Mouse (Mus musculus) cerebellum, adult 11 months (tissue): Measurements from ENCODE around the gene Orai1.
A peak's percentile ranks its signal among the peaks of the same experiment; 100 is the strongest.
"Not testable (repeated sequence)": the region's sequence is repeated elsewhere in the genome, so short reads cannot be mapped to it uniquely, and the experiment has no call there.

Source experiments
- DNase-seq: peaks from one replicate; pipeline ENCODE4 v3.0.0; 2022

The Orai1 gene

DNA sequence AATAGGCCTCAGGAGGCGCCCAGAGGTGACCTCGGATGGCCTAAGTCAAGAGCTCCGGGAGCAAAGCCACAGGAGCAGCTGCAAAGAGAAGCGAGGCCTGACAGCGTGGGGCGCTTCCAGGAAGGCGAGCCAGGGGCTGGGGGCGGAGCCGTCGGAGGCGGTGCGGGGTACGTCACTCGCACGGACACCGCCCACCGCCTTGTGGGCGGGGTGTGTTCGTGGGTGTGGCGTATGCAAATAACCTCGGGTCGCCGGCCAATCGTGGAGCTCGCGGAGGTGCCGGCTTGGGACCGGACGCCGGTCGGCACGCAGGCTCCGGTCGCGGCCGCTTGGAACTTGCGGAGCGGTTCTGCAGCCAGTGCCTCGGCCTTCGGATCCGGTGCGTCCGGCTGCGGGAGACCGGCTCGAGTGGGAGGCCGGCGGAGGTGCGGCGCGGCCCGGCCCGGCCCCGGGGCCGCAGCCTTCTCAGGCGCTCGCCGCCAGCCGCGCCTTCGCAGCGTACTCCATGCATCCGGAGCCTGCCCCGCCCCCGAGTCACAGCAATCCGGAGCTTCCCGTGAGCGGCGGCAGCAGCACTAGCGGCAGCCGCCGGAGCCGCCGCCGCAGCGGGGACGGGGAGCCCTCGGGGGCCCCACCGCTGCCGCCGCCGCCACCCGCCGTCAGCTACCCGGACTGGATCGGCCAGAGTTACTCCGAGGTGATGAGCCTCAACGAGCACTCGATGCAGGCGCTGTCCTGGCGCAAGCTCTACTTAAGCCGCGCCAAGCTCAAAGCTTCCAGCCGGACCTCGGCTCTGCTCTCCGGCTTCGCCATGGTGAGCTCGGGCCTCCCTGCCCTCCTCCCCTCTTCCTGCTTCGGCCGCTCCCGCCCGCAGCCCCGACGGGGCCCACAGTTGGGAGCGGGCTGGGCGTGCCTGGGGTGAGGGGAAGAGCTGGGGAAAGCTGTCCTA is at the start of gene Orai1:
Orai1 (plus strand) TSS at position 322 of the 949 bp plus-strand sequence.
- DNase-seq = peak; percentile 98

GRCm38 (mm10) chr5:122965427-122965826 is 49.4 kb upstream of the Orai1 start:
- DNase-seq = no peak

DNA sequence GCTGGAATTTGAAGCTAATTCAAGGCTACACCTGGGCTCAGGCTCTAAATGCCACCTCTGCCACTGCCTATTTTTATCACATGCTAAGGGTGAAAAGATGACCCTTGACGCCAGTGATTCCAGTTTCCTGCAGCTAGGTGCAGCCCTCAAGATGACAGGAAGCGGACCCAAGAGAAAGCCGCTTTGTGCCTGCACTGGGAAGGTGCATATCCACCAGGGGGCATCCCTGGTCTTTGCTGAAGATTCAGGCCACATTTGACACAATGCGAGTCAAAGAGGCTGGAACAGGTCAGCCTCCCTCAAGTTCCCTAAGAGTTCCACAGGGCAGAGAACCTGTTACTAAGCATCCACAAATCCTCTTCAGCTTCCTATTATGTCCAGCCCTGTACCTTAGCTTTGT is 46.6 kb upstream of the Orai1 start:
- peak; percentile 67 for DNase-seq

- DNase-seq = no peak
Observed at GRCm38 (mm10) chr5:122970056-122970455, 44.8 kb upstream of the Orai1 start.

DNA sequence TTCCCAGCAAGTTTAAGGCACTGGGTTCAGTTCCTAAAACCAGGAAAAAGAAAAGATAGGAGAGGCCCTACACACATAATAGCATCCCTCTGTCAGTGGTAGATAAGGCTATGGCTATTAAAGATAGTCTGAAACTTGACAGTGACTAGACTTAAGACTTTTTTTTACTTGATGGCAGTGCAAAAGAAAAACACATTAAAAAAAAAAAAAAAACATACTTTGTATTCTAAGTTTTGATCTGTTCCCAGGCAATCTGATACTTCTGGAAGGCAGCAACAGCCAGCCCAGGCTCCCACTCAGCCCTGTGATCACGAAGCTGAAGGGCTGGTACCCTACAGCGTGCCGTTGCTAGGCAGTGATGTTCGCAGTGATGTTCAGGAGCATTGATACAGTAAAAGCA is 43.4 kb upstream of the Orai1 start:
- DNase-seq = no peak

DNA sequence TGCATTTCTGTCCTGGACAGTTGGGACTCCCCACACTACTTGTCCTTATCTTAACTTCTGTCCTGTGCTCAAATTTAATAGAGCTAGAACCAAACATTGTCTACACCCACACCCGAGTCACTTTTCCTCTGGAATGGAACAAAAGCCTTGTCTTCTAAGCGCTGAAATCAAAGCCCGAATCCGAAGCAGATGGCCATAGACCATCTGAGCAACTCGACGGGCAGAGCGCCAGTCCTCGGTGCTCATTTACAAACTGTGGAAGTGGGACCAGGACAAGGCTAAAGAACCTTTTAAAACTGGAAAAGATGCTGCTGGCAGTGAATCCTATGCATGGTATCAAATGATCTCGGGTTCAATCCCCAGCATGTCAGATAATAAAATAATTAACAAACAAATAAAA is 42.8 kb upstream of the Orai1 start:
- DNase-seq = peak; percentile 69

- not testable (repeated sequence) for DNase-seq
Observed at GRCm38 (mm10) chr5:122974701-122975100, 40.2 kb upstream of the Orai1 start.

DNA sequence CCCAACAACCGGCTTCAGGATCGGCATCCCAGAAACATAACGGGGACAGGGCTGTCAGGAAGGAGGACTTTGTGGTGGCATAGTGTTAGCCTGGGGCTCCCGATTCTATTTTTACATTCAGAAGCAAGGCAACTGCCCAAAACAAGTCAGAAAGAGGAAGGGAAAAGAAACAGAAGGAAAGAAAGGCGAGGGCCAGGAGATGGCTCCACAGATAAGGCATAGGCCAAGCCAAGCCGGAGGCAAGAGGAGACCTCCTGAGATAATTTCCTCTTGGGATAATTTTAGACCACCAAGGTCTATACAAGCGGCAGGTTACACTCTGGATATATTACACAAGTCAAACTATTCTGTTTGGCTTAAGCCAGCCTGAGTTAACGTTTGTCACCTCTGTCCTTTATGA is 35.9 kb upstream of the Orai1 start:
- no peak for DNase-seq

GRCm38 (mm10) chr5:122984483-122984882 is 30.4 kb upstream of the Orai1 start:
- no peak for DNase-seq

DNA sequence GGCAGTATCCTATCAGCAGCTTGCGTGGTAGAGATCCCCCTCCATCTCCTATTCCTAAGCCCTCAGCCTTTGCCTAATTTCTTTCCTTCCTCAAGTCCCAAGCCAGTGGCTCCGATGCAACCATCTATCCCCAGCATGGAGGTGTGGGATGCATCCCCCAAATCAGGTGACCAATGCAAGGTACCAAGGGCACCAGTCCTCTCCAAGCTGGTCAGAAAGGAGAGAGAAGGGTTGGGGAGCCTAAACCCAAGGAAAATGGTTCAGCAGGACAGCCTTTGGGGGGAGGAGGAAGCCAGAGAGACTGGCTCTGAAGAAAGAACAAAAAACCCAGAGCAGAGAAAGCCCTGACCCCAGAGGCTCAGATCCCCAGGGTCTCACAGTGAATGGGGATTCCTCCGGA is 29.6 kb upstream of the Orai1 start:
- DNase-seq = no peak

DNA sequence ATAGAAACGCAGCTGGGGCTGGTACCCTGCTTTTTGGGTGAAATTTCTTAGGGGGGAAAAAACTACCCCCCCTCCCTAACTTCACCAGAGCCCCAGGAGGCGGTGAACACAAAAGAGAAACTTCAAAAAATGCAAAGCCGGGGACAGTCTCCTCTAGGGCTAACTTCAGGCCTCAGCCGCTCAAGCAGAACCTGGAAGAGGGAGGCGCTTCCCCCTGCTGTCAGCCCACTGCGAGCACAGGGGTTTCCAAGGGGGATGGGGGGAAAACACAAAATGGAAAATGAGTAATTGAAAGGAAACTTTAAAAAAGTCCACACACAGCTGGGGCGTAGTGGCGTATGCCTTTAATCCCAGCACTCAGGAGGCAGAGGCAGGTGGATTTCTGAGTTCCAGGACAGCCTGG is 28.8 kb upstream of the Orai1 start:
- DNase-seq = no peak

DNA sequence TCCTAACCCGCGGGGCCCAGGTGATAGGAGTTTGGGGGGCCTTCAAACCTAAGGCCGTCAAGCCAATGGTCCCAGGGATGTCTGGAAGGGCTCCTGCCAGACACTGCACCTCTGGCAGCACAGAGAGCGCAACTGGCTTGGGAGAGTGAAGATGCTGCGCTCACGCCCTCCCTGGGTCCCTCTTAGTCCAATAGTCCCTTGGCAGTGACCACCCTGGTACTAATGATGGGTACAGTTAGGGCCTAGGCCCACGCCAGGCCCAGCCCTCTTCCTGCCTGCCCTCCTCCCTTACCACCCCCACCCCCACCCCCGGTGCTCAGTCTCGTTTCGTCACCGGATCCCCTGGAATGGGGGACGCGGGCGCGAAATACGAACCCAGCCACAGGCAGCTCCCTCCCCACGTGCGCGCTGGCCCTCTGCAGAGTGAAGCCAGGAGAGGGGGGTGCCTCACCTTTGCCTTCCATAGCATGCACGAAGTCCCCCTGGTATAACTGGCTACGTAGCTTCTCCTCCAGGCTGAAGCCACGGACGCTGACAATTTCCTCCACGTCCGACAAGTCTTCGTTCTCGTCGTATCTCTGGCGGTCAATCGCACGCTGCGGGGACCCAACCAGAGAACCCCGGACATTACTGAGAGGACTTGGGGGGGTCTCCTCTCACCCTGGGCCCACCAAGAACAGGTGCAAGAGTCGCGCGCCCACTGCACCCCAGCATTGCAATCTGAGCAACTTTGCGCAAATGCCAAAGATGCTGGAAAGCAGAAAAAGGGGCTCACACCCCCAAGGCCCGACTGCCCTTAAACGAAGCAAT is 27.5 kb upstream of the Orai1 start:
- no peak for DNase-seq

DNA sequence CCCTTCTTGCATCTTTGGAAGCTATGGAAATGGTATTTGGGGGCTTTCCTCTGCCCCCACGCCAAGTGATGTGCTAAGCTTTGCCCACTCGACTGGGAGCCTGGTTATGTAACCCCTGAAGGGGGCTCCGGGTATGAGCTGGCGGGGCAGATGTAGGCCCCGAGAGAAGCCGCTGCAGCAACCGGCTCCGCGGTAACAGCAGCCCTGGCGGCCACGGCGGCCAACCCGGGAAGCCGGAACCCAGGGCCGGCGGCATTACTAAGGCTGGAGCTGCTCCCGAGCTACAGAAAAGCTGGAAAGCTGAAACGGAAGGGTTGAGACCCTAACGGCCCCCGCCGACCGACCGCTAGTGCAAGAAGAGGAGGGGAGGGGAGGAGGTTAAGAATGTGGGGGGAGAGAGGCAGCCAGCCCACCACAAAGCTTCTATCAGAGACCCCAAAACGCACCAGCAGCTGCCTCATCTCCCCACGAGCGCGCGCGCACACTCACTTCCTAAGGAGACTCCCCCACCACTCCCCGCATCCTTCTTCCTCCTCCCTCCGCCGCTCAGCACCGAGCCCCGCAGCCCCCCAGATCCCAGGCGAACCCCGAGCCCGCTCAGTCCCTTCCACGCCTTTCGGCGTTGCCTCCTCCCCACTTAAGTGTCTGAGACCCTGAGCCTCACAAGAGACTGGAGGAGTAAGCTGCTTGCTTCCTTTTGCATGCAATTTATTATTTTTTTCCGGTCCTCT is 26.7 kb upstream of the Orai1 start:
- DNase-seq = peak; percentile 48

DNA sequence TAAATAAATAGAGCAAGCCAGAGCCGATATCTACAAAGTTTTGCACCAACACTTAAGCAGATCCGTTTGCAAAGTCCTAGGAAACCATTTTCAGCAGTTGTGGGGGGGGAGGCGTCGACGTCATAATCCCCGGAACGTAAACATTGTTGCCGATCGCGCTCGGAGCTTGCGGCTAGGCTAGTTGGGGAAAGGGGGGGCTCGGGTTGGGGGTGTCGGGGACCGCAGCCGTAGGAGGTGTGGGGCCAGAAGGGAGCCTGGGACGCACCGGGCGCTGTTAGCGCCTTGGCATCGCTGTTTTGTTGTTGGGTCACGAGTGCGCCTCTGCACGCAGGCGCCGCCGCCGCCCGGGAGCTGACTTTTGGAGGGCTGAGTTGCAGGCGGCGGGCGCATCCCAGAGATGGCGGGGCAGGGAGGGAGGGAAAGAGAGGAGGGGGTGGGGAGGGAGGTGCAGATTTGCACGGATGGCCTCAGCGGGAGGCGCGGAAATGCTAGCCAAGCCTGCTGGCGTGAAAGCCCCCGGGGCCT is 25.8 kb upstream of the Orai1 start:
- peak; percentile 66 for DNase-seq

DNA sequence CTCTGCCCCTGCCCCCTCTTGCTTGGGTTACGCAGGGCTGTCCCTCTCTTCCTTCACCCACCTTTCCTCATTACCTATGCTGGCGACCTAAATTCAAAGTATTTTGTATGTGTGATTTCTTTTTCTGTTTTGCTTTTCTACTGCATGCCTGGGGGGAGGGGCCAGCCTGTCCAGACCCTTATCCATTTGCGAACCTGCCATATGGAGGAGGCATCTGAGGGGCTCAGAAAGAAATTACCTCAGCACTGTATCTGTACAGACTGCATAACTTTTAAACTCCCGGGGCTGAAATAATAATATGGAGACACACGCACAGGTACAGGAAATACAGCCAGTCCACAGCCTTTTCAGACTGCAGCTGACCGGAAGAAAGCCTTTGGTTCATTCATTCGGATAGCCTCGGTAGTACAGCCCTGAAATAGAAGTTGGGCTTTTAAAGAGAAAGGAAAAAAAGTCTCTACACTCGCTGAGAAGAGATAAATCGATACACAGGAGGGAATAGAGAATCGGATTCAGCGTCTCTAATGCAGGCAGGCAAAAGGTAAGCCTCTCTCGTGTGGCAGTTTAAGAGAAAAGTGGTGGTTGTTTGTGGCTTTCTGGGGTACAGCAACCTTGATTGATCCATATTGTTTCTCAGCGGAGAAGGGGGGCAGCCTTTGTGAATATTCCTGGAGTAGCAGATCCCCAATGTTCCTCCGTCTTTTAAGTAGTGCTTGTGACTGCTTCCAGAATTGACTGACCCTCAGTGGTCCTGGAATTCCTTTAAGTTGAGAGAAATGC is 25.1 kb upstream of the Orai1 start, which contains the start of gene Kdm2b:
Kdm2b (minus strand) TSS at position 273 of the 780 bp plus-strand sequence.
- DNase-seq = no peak

GRCm38 (mm10) chr5:122990411-122991160 is 24.3 kb upstream of the Orai1 start:
- DNase-seq = no peak

DNA sequence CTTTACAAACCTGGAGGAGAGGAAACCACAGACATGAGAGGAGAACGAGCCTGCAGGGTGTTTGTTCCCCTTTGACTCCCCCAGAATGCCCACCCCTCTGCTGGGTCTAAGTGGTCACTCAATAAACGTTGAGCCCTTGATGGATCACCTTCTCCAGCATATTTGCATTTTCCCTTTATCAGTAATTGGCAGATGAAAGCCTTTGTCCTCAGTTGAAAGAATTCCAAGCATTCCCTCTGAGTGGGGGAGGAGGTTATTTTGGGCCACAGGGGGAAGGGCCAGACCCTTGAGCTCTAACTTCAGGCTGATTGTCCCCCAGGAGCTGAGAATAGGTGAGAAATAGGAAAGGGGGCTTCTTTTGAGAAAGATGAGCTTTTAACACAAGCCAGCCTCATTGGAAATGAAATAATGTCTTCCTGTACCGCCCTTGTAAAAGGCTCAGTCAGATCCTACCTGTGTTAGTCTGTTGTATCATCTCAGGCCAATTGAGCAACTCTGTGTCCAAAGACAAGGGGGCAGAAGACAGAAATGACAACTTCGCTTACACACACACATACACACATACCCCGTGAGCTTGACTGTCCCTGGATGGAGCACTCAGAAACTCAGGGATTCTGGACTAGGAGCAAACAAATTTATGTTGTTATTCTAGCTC is 23.4 kb upstream of the Orai1 start:
- DNase-seq = no peak

- no peak for DNase-seq
Observed at GRCm38 (mm10) chr5:122993811-122994210, 21.1 kb upstream of the Orai1 start.

DNA sequence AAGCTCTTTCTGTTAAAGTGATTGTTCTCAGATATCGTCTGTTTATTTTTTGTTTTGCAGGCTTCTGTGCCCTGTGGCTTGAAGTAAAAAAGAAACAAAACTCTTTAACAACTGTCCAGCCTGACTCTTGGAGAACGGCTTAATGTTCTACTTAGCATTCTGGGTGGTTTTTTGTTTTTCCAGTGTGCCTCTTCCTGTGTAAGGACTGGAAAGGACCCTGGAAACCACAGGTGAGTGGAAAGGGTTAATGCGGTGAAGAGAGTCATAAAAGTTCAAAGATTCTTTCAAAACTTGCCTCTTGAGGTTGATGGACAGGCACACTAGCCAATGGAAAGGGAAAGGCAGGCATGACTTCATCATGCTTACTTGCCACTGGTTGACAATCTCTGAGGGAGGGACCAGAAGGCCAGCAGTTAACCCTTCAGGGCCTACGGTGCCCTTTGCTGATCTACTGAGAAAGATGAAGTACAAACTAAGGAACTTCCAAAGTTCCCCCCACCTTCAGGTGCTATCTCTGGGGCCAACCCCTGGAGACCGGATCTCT is 20.5 kb upstream of the Orai1 start:
- no peak for DNase-seq

GRCm38 (mm10) chr5:122994910-122995309 is 20.0 kb upstream of the Orai1 start:
- no peak for DNase-seq
